Mouse (Mus musculus) G1E (cell line): ENCODE measurements at regions not wholly inside any gene's neighbourhood (a gene's known extent, or its start where the extent isn't known, plus 50 kb on each side); places are given as distances from the start of the nearest gene placed in this dataset.

ENCODE experiments used
- CTCF ChIP-seq: IDR thresholded peaks from 2 replicates; pipeline ENCODE4 v1.5.1; 2012; ENCODE audit warnings: low read depth, low read length, inconsistent platforms, mixed read lengths
- GATA1 ChIP-seq: IDR thresholded peaks from 2 replicates; pipeline ENCODE4 v1.6.1; 2012; ENCODE audit warnings: borderline replicate concordance, low read length, inconsistent platforms, mixed read lengths
- POLR2AphosphoS5 ChIP-seq: IDR thresholded peaks from 2 replicates; pipeline ENCODE4 v1.6.1; 2012; ENCODE audit warnings: low read depth, low read length, inconsistent platforms; ENCODE audit not compliant: insufficient replicate concordance

- no peak for TF ChIP-seq CTCF
- TF ChIP-seq POLR2AphosphoS5: no peak
- TF ChIP-seq GATA1: no peak
Observed at GRCm38 (mm10) chr8:87189791-87190385, 282.5 kb downstream of the Cbln1 start.
